Mouse (Mus musculus) left cerebral cortex, adult 8-10 months (tissue): ENCODE data around the gene Cd19. TPM values are rescaled to one million over a fixed set of nuclear protein-coding genes. Genes with fewer than 3 reads are reported as not detected.

ENCODE experiments used
- DNase-seq, 2 experiments: peaks; one replicate each; pipeline ENCODE4 v3.0.0; 2022; ENCODE audit warnings: low spot score in 2 of 2
- total RNA-seq, 4 experiments: library from RNA; stranded (reverse); gene quantifications; 2 replicates each; pipeline ENCODE4 v1.2.4; 2022

Gene Cd19
- not detected for total RNA-seq

DNA sequence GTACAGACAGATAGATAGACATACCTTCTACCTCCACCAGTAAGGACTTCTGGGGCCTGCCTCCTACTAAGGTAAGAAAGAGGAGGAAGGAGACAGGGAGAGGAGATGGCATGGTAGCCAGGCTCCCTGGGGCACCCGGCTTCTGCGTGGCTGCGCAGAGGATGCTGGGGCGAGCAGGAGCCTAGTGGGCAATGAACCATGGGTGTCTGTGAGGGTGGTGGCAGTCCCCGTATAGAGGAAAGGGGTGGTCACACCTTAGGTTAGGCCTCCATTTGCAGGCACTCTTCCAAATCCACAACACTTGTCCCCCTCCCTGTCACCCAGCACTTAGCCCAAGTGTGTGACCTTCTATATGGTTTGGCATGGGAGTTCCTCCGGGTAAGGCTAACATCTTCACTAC, at the start of gene Cd19:
Gene Cd19, minus strand, starts transcription at position 165 of the 400 bp plus-strand sequence.
- DNase-seq, result no peak

DNA sequence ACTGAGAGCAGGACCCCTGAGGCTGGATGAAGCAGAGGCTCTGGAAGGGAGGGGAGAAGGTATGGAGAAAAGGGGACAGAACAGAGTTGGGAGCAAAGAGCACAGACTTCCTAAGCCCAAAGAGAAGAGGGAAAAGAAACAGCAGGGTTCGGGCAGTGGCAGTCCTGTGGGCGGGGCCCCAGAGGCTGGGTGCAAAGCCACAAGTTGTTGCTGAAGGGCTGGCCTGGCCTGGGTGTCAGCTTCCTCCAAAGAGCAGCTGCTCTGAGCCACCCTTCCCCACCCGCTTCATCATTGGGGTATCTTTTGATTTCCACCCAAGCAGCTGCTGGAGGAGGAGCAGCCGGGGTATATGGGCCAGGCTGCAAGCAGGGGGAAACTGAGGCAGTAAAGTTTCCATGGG, 49.4 kb upstream of the Cd19 start:
- no peak for DNase-seq

DNA sequence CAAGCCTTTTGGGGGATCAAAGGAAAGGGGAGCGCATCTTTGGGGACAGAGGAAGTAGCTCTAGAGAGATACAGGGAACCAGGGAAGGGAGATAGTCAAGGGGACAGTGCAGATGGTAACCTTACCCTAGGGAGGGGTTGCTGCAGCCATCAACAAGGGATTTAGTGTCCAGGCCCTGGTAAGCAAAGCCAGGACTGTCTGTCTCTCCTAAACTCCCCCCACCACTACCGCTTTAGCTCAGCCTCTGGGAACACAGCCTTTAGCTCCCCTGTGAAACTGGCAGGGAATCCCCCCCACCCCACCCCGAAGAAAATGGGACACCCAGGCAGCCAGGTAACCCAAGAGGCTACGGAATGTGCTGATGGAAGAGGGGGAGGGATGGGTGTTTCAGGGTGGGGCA, 48.9 kb upstream of the Cd19 start:
- no peak for DNase-seq

DNA sequence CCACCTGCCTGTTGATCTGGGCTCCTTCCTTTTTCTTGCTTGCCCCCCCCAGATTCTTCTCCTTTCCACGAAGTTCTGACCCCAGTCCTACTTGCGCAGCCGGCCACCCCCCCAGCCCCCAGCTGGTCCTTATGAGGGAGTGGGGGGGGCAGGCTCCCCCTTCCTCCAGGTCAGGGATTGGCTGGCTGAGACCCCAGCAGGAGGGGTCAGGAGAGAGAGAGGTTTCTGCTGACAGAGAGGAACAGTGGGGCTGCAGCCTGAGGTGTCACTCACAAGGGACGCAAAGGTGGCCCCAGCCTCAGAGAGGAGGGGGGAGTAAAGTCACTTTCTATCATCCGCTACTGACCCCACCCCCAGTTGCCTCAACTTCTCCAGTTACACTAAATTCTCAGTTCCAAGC, 48.3 kb upstream of the Cd19 start, which contains the start of gene Atp2a1:
Gene Atp2a1, minus strand, starts transcription at position 105 of the 400 bp plus-strand sequence.
- DNase-seq, result no peak

DNA sequence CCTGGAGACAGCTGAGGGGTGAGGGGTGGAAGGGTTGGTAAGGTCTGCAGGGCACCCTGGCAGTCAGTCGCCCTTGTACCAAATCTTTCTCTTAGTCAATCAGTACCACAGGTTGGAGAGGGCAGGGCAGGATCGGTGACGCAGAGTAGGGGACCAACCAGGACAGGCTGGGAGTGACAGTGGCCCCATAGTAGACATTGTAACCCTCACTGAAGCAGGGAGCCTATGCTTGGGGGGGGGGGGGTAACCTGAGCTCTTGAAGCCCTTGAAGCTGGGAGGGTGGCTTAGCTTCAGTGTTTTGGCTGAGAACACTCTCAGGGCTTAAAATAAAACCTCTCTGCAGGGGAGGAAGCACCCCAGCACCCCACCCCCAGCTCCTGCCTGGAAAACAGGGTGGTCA, 46.9 kb upstream of the Cd19 start:
- no peak for DNase-seq

DNA sequence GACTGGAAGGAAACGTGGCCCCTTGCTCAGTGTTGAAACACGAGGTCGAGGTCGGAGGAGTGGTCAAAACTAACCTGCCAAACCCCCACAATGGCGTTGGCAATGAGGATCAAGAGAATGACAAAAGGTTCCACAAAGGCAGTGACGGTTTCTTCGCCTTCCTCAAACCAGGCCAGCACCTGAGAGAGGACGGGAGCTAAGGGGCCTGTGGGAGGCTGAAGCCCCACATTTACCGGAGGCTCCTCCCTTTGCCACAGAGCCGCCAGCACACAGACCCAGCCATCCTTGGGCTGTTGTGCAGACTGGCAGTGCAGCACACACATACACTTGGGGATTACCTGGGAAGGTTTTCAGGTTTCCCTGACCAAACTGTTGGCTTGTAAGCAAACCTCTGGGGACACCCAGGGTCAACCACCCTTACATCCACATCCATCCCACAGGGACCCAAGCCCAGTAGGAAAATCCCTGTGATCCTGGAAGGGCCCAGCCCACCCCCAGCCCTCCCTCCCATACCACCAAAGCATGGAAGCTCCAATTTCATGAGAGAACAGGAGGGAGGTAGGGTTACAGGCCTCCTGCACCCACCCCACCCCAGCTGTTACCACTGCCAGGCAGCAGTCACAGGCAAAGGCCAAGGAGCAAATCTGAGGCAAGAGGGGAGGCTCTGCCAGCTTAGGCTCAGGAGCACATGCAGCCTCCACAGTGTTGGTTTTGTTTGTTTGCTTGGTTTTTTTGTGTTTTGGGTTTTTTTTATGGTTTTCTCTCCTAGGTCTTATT, 46.1 kb upstream of the Cd19 start:
- DNase-seq, result no peak

DNA sequence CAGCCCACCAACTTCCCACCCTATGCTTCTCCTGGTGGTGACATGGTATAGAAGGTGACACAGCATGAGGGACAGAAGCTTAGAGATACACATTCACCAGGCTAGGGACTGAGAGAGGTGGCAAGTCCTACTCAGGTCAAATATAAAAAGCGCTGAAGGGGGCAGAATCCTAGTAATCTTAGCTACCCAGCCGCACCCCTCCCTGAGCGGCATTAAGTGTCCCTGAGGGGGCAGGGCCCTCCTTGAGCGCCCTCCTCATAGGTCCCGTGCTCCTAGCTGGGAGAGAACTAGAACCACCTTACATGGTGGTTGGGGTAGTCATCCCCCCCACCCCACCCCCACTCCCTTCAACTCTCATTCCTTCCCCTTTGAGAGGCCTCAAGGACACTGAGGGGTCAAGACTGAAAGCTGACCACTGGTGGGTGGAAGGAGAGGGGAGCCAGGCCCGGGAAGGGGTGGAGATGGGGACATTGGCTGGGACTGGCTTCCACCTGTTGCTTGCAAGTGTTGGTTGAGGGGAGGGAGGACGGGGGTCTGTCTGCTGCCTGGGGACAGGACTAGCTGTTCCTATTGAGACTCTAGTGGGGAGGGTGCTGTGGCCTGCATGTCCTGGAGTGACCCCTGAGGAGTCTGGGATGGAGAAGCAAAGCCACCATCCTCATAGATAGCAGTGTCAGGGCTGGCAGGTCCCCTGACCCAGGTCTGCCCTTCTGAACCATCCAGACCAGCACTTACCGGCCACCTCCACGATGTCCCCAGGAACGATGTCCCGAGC, 44.3 kb upstream of the Cd19 start:
- DNase-seq, result no peak

DNA sequence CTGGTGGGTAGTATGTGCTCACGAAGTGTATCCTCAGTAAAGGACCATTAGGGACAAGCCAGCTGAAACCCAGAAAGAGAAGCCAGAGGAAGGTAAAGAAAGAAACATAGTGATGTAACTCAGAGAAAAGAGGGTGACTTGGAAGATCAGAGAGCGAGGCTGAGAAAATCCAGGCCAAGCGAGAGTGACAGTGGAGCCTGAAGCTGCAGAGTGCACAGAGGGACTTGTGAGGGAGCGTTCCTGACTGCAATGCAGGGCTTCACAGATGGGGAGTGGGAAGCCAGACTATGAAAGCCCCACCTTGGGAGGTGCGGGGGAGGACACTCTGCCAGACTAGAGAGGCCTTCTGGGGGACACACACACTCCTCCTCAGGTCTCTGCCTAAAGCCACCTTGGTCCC, 43.5 kb upstream of the Cd19 start:
- DNase-seq, result no peak

DNA sequence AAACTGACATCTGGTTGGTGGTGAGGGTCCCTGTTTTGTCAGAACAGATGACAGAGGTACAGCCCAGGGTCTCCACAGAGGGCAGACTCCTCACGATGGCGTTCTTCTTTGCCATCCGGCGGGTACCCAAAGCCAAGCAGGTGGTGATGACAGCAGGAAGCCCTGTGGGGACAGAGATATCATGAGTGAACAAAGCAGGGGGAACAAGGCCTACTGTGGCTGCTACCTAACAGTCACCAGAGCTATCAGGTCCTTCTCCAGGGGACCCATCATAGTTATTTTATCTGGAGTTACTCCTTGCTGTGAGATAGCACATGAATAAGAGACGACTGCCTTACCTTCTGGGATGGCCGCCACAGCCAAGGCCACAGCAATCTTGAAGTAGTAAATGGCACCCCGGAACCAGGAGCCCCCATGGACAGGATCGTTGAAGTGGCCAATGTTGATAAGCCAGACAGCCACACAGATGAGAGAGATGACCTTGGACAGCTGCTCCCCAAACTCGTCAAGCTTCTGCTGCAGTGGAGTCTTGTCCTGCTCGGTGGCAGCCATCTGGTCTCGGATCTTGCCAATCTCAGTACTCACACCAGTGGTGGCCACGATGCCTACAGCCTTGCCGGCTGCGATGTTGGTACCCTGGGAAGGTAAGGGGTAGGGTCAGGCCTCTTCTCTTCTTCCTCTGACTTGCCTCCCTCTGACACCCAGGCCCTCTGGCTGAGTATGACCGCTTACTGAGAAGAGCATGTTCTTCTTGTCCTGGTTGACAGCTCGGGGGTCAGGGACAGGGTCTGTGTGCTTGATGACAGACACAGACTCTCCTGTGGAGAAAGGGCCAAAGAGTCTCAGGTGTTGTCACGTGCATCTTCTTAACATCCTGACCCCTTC, 41.9 kb upstream of the Cd19 start:
- DNase-seq, result no peak

DNA sequence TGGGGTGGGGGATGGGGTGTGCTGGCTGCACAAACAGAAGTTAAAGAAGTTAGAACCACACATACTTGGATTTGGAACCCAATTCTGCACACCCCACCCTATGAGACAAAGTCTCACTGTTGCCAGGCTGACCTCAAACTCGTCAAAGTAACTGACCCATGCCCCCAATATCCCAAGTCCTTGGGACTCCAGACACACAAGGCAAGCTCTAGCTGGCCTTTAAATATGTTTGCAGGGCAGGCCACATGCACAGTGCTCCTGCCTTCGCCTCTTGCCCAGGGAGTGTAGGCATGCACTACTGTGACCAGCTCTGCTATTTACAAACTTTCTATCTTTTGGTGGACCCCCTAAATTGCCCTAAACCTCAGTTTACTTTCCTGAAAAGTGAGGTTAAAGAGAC, 40.6 kb upstream of the Cd19 start:
- no peak for DNase-seq

DNA sequence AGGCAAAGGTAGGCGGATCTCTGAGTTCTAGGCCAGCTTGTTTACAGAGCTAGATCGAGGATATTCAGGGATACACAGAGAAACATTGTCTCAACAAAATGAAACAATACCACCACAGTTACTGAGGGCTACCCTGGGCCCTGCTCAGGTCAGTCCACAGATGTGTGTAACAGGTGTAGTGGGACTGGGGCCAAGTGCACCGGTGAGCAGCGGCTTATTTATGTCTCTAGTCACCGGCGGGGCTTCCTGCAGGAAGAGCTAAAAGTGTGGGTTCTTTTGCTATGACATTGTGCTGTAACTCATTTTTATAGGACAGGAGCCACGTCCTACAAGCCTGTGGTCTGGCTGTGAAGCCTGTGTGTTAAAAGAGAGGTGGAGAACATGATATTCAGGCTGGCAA, 39.2 kb upstream of the Cd19 start:
- no peak for DNase-seq

DNA sequence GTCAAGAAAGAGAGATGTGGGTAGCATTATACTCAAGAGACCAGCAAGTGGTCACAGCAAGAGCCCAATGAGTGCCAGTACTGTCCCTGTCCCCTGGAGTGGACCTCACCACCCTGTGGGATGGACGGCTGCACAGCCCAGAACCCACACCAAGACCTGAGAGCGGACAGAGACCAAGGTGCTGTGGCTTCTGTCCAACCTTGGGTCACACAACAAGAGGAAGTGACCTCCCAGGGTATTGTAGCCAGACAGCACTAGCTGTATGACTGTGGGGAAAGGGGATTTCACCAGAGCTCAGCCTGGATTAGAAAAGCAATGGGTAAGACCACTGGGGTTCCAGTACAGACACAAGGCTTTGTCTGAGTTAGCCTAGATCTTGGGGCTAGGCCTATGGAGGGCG, 37.6 kb upstream of the Cd19 start:
- no peak for DNase-seq

DNA sequence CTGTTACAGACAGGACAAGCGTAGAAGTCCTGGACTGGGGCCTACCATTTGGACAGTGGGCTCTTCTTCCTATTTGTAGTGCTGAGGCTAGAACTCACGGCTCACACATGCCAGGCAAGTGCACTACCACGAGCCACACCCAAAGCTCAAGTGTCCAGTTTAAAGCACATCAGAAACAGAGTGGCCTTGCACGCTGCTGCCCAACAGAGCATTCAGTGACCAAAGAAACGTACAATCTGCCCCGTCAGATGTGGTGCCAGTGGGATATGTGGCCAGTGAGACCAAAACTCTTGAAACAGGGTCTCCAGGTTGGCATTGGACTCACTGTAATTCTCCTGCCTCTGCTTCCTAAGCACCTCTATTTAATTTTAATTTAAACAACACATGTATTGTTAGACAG, 36.0 kb upstream of the Cd19 start:
- no peak for DNase-seq

DNA sequence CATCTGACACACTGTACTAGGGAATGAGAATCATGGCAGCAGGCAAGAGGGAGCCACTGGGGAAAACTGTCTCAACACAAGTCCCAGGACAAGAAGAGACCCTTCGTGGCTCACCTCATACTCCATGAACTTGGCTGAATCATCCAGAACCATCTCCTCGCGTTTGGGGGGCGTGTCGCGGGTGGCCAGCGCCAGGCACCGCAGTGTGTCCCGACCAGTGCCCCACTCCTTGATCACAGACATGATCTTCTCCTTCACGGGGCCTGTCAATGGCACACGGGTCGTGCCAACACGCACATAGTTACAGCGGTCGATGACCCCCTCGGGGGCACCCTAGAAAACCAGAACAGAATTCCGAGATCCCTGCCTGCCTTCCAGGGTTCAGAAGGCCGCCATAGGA, 35.3 kb upstream of the Cd19 start:
- no peak for DNase-seq

DNA sequence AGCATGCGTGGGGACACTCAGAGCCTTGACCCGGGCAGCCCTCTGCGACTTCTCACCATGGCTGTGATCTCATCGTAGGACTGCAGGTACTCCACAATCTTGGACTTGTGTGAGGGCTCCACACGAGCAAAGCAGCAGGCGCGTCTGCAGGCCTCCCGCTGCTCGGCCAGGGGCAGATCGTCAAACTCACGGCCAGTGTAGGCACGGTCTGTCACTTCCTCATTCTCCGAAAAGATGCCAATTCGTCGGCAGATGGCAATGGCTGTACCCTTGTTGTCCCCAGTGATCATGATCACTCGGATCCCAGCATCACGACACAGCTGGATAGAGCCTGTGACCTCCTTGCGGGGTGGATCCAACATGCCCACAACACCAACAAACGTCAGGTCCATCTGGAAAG, 33.8 kb upstream of the Cd19 start:
- no peak for DNase-seq

DNA sequence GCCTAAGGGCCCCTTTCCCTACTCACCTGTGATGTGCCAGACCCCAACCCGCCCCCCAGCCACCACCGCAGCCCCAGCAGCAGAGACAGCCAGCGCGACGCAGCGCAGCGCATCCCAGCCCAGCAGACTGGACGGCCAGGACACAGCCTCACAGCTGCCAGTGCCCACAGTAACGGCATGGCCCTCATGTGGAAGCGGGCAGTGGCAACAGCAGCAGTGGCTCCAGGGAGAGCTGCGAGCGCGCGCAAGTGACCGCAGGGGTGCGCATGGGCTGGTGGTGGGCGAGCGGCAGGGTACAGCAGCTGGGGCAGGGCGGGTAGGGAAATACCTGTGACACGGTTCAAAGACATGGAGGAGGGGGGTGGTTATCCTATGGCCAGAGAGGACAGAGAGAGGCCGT, 31.5 kb upstream of the Cd19 start:
- DNase-seq, result no peak

DNA sequence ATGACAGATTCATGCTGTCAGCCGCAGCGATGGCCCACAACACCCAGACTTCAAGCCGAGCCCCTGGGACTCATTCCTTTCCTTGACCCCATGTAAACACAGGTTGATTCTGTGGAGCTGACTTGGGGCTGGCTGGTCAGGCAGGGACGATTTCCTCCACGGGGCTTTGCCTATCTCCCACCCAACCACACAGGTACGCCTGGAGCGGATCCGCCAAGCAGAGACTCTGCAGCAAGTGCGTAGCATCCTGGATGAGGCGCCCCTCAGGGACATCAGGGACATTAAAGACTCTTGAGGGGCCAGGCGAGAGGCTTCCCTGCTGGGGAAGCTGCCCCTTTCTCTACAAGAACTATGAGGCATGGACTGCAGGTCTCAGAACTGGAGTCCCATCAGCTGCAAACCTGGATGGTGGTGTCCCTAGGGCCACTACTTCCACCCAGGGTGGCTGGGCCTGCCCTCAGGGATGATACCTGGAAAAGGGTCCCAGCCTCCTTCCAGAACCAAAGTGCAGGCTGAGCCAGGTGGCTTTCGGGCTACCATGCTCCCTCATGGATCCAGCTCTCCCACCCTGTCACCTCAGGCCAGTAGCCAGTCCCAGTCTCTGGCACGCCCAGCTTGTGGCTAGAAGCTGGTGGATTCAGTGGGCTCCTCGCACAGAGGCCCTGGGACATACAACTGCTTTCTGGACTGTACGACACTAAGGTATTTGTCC, 30.6 kb upstream of the Cd19 start:
- no peak for DNase-seq

DNA sequence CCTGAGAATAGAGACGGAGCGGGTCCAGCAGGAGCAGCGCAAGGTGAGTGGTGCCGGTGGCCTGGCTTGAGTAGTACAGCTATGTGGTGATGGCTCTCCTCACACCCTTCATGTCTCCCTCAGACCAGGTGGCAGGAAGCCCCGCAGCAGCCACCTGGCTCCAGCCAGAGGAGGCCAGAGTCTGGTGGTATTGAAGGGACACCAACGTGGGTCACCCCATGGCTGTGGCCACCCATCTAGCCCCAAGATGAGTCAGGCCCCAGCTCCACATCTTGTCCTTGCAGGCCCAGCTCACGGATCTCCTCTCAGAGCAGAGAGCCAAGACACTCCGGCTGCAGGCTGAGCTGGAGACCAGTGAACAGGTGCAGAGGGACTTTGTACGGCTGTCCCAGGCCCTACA, 29.8 kb upstream of the Cd19 start:
- DNase-seq, result no peak

DNA sequence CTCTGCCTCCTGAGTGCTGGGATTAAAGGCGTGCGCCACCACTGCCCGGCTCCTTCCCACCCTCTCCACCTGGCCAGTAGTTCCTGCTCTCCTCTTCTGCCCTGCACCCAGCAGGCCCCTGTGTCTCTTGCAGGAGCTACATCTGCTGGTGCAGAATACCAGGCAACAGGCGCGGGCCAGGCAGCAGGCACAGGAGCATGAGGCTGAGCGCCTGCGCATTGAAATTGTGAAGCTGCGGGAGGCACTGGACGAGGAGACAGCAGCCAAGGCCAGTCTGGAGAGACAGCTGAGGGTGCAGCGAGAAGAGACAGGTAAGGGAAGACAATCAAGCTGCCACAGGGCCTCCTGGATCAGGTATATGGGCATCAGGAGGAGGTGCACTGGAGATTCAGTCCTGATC, 29.3 kb upstream of the Cd19 start:
- DNase-seq, result no peak

DNA sequence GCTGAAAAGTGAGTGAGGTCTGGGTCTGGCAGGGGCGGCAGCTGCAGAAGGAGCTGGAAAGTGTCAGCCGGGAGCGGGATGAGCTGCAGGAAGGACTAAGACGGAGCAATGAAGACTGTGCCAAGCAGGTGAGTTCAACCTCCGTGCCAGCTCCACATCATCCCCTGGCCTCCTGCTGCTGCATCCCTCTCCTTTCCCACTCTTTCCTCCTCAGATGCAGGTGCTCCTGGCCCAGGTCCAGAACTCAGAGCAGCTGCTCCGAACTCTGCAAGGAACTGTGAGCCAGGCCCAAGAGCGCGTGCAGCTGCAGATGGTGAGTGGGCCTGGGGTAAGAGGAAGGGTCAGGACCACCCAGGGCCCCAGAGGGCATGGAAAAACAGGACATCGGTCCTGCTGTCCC, 25.4 kb upstream of the Cd19 start:
- DNase-seq, result no peak

DNA sequence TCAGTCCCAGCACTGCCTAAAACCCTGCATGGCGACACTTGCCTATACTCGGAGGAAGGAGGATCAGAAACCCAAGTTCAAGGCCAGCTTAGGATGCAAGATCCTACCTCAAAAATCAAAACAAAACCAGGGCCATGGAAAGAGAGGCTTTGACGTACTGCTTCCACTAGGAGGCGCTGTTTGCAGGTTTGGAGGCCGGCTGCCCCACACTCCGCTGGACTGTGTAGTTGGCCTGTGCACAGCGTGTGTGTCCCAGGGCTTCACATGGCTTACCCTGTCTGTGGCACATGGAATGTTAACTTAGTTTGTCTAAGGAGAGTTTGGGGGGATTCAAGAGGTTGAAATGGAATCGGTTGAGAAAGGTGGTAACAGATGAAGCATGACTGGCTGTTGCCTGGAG, 22.2 kb upstream of the Cd19 start:
- DNase-seq, result no peak
